Mouse (Mus musculus): ENCODE measurements around the gene Dock1. TPM values are rescaled to one million over a fixed set of nuclear protein-coding genes. Genes with fewer than 3 reads are reported as not detected.
A peak's percentile ranks its signal among the peaks of the same experiment; 100 is the strongest.

Dock1 gene
- polyA plus RNA-seq, 1 experiment from 2014 or later, result 14.0 TPM

- TF ChIP-seq EP300 (IDR thresholded peaks at IDR 0.05), result no peak
- TF ChIP-seq CTCF (IDR thresholded peaks at IDR 0.05), result no peak
- no peak for ATAC-seq
- Histone ChIP-seq H3K36me3 (ENCODE audit: insufficient read depth, low read length) (0 out of 2 replicates have a peak, but pooled peaks cover 4% of the 10 kb centered on the region), H3K4me3 (ENCODE audit: low read depth, low read length) (no peak overlapping the region), H3K9ac (replicated peaks; ENCODE audit: low read depth) (no peak overlapping the region), H3K4me2 (replicated peaks; ENCODE audit: low read depth, low read length) (no peak overlapping the region), H3K27ac (ENCODE audit: low read length) (no peak overlapping the region), H3K4me1 (ENCODE audit: insufficient read depth, low read depth, low read length) (no peaks in the 10 kb centered on the region), H3K9me3 (ENCODE audit: low read length) (no peaks in the 10 kb centered on the region), H3K27me3 (replicated peaks; ENCODE audit: insufficient read depth, low read length) (no peaks in the 10 kb centered on the region)
- no peak for DNase-seq (ENCODE audit: low spot score)
- 93% methylated on average over 7 of the region's 7 CpGs for WGBS
Observed at GRCm38 (mm10) chr7:134722361-134722760, 51.9 kb downstream of the Dock1 start.

GRCm38 (mm10) chr7:134722955-134723354, 52.5 kb downstream of the Dock1 start:
- Histone ChIP-seq H3K36me3 (ENCODE audit: insufficient read depth, low read length) (0 out of 2 replicates have a peak, but pooled peaks cover 4% of the 10 kb centered on the region), H3K9me3 (ENCODE audit: low read length) (no peaks in the 10 kb centered on the region), H3K27ac (ENCODE audit: low read length) (no peak overlapping the region), H3K4me3 (ENCODE audit: low read depth, low read length) (no peak overlapping the region), H3K9ac (replicated peaks; ENCODE audit: low read depth) (no peak overlapping the region), H3K4me2 (replicated peaks; ENCODE audit: low read depth, low read length) (no peak overlapping the region), H3K27me3 (replicated peaks; ENCODE audit: insufficient read depth, low read length) (no peaks in the 10 kb centered on the region), H3K4me1 (ENCODE audit: insufficient read depth, low read depth, low read length) (no peaks in the 10 kb centered on the region)
- TF ChIP-seq EP300 (IDR thresholded peaks at IDR 0.05) (no peak), CTCF (IDR thresholded peaks at IDR 0.05) (no peak)
- 90% methylated on average over 9 of the region's 9 CpGs for WGBS
- no peak for DNase-seq (ENCODE audit: low spot score)
- no peak for ATAC-seq

GRCm38 (mm10) chr7:134723509-134723908, 53.1 kb downstream of the Dock1 start:
- Histone ChIP-seq H3K4me2 (replicated peaks; ENCODE audit: low read depth, low read length) (no peak overlapping the region), H3K36me3 (ENCODE audit: insufficient read depth, low read length) (0 out of 2 replicates have a peak, but pooled peaks cover 4% of the 10 kb centered on the region), H3K27me3 (replicated peaks; ENCODE audit: insufficient read depth, low read length) (no peaks in the 10 kb centered on the region), H3K9ac (replicated peaks; ENCODE audit: low read depth) (no peak overlapping the region), H3K27ac (ENCODE audit: low read length) (no peak overlapping the region), H3K4me3 (ENCODE audit: low read depth, low read length) (no peak overlapping the region), H3K9me3 (ENCODE audit: low read length) (no peaks in the 10 kb centered on the region), H3K4me1 (ENCODE audit: insufficient read depth, low read depth, low read length) (no peaks in the 10 kb centered on the region)
- no peak for ATAC-seq
- WGBS, result 72% methylated on average over 5 of the region's 5 CpGs
- TF ChIP-seq EP300 (IDR thresholded peaks at IDR 0.05) (no peak), CTCF (IDR thresholded peaks at IDR 0.05) (no peak)
- DNase-seq (ENCODE audit: low spot score), result no peak

- no peak overlapping the region; the same call in 1 of the 2 replicates for H3K4me2 ChIP-seq (replicated peaks; ENCODE audit: low read depth, low read length)
- TF ChIP-seq EP300 (IDR thresholded peaks at IDR 0.05) (no peak), CTCF (IDR thresholded peaks at IDR 0.05) (no peak)
- no peak overlapping the region for H3K9ac ChIP-seq (replicated peaks; ENCODE audit: low read depth)
- H3K4me3 ChIP-seq (ENCODE audit: low read depth, low read length), result no peak overlapping the region
- no peaks in the 10 kb centered on the region for H3K9me3 ChIP-seq (ENCODE audit: low read length)
- 57% methylated on average over 7 of the region's 7 CpGs for WGBS
- H3K36me3 ChIP-seq (ENCODE audit: insufficient read depth, low read length), result 0 out of 2 replicates have a peak, but pooled peaks cover 4% of the 10 kb centered on the region
- H3K27me3 ChIP-seq (replicated peaks; ENCODE audit: insufficient read depth, low read length), result no peaks in the 10 kb centered on the region
- peak; percentile 19 for DNase-seq (ENCODE audit: low spot score)
- ATAC-seq, result no peak
- H3K27ac ChIP-seq (ENCODE audit: low read length), result no peak overlapping the region
- no peaks in the 10 kb centered on the region for H3K4me1 ChIP-seq (ENCODE audit: insufficient read depth, low read depth, low read length)
Observed at GRCm38 (mm10) chr7:134724841-134725240, 54.4 kb downstream of the Dock1 start.

GRCm38 (mm10) chr7:134725551-134726529, 55.4 kb downstream of the Dock1 start:
- no peaks in the 10 kb centered on the region for H3K27me3 ChIP-seq (replicated peaks; ENCODE audit: insufficient read depth, low read length)
- no peaks in the 10 kb centered on the region for H3K4me1 ChIP-seq (ENCODE audit: insufficient read depth, low read depth, low read length)
- H3K4me2 ChIP-seq (replicated peaks; ENCODE audit: low read depth, low read length), result no peak overlapping the region
- H3K9ac ChIP-seq (replicated peaks; ENCODE audit: low read depth), result no peak overlapping the region
- ATAC-seq (peak; percentile 80), DNase-seq (ENCODE audit: low spot score) (peak; percentile 81)
- WGBS, result 42% methylated on average over 11 of the region's 11 CpGs
- no peak overlapping the region for H3K27ac ChIP-seq (ENCODE audit: low read length)
- H3K4me3 ChIP-seq (ENCODE audit: low read depth, low read length), result no peak overlapping the region
- no peak for TF ChIP-seq CTCF (IDR thresholded peaks at IDR 0.05)
- TF ChIP-seq EP300 (IDR thresholded peaks at IDR 0.05), result peak; percentile 59; the same call in 1 of the 2 replicates
- no peaks in the 10 kb centered on the region for H3K9me3 ChIP-seq (ENCODE audit: low read length)
- H3K36me3 ChIP-seq (ENCODE audit: insufficient read depth, low read length), result 0 out of 2 replicates have a peak, but pooled peaks cover 4% of the 10 kb centered on the region

- Histone ChIP-seq H3K27ac (ENCODE audit: low read length) (no peak overlapping the region), H3K9me3 (ENCODE audit: low read length) (no peaks in the 10 kb centered on the region), H3K27me3 (replicated peaks; ENCODE audit: insufficient read depth, low read length) (no peaks in the 10 kb centered on the region), H3K4me2 (replicated peaks; ENCODE audit: low read depth, low read length) (no peak overlapping the region), H3K4me1 (ENCODE audit: insufficient read depth, low read depth, low read length) (no peaks in the 10 kb centered on the region), H3K36me3 (ENCODE audit: insufficient read depth, low read length) (0 out of 2 replicates have a peak, but pooled peaks cover 4% of the 10 kb centered on the region), H3K4me3 (ENCODE audit: low read depth, low read length) (no peak overlapping the region), H3K9ac (replicated peaks; ENCODE audit: low read depth) (no peak overlapping the region)
- no peak for ATAC-seq
- DNase-seq (ENCODE audit: low spot score), result no peak
- WGBS, result 81% methylated on average over 5 of the region's 5 CpGs
- TF ChIP-seq EP300 (IDR thresholded peaks at IDR 0.05), result no peak
- TF ChIP-seq CTCF (IDR thresholded peaks at IDR 0.05), result no peak
Observed at GRCm38 (mm10) chr7:134726530-134727258, 56.2 kb downstream of the Dock1 start.

Measured in lung, postnatal 0 days (tissue).